Mouse (Mus musculus): ENCODE measurements around the gene Ece1.

- TF ChIP-seq CTCF (IDR thresholded peaks at IDR 0.05; ENCODE audit: low read depth) = no peak
- no peak for TF ChIP-seq EP300 (IDR thresholded peaks at IDR 0.05; ENCODE audit: low read depth)
These were observed 145.0 kb downstream of the Ece1 start for GRCm38 (mm10) chr4:138006951-138007613.
